Mouse (Mus musculus) ES-E14 (cell line): ENCODE results near the gene Smarcc1.

Source experiments
- MAFK ChIP-seq: IDR thresholded peaks from 2 replicates; pipeline ENCODE4 v1.6.1; 2014; ENCODE audit warnings: mild to moderate bottlenecking, low read depth, low read length, inconsistent platforms; ENCODE audit not compliant: insufficient read depth
- ZNF384 ChIP-seq: IDR thresholded peaks from 2 replicates; pipeline ENCODE4 v1.6.1; 2012; ENCODE audit warnings: low read depth, low read length, inconsistent platforms

GRCm38 (mm10) chr9:110097791-110098190, 19.7 kb upstream of the Smarcc1 start:
- TF ChIP-seq ZNF384 (no peak), MAFK (no peak)
